Mouse (Mus musculus): ENCODE results near the gene Prtg. TPM values are rescaled to one million over a fixed set of nuclear protein-coding genes. Genes with fewer than 3 reads are reported as not detected.
A peak's percentile ranks its signal among the peaks of the same experiment; 100 is the strongest.

The Prtg gene
- total and polyA plus RNA-seq, 3 experiments, result not detected

GRCm38 (mm10) chr9:72757143-72757542 is 49.5 kb upstream of the Prtg start:
- Histone ChIP-seq H3K36me3 (ENCODE audit: control insufficient read depth in 1 of 2, insufficient read depth in 2 of 2, low read length in 2 of 2) (peaks cover 0 to 2% of the 10 kb centered on the region in 2 experiments; a peak in 2 of 4 replicates), H3K9ac (ENCODE audit: control insufficient read depth, low read depth, low read length, poor library complexity, severe bottlenecking) (no peak overlapping the region), H3K9me3 (replicated peaks; ENCODE audit: insufficient read depth, low read length) (no peaks in the 10 kb centered on the region), H3K79me2 (ENCODE audit: control insufficient read depth, insufficient read depth, low read length, poor library complexity) (no peaks in the 10 kb centered on the region), H3K27me3 (ENCODE audit: control insufficient read depth in 1 of 2, insufficient read depth in 2 of 2, low read length in 2 of 2) (no peaks in the 10 kb centered on the region), H3K4me3 (ENCODE audit: control insufficient read depth in 1 of 2, insufficient read depth in 1 of 2, low read depth in 2 of 2, low read length in 2 of 2) (no peak overlapping the region), H3K4me1 (ENCODE audit: control insufficient read depth in 1 of 2, insufficient read depth in 2 of 2, low read length in 2 of 2) (peaks cover 0 to 13% of the 10 kb centered on the region in 2 experiments; a peak in 3 of 4 replicates), H3K27ac (ENCODE audit: control insufficient read depth, low read depth, low read length) (no peak overlapping the region)
- no peak for DNase-seq (ENCODE audit: low read depth, low spot score)
- TF ChIP-seq NRF1 (IDR thresholded peaks at IDR 0.05; ENCODE audit: insufficient read depth, low read depth, low read length, poor library complexity, severe bottlenecking) (no peak), KAT2A (conservative IDR thresholded peaks at IDR 0.05; ENCODE audit: low read depth, low read length) (no peak), ZKSCAN1 (IDR thresholded peaks at IDR 0.05; ENCODE audit: low read depth, low read length) (no peak)

GRCm38 (mm10) chr9:72758705-72759131 is 48.0 kb upstream of the Prtg start:
- peak overlapping the region; percentile 9; the same call in 1 of the 2 replicates for H3K9ac ChIP-seq (ENCODE audit: control insufficient read depth, low read depth, low read length, poor library complexity, severe bottlenecking)
- TF ChIP-seq HCFC1 (IDR thresholded peaks at IDR 0.05; ENCODE audit: low read depth, low read length) (no peak), POLR2AphosphoS5 (IDR thresholded peaks at IDR 0.05; ENCODE audit: borderline replicate concordance, low read depth, low read length) (no peak), KAT2A (conservative IDR thresholded peaks at IDR 0.05; ENCODE audit: low read depth, low read length) (no peak), MYB (IDR thresholded peaks at IDR 0.05; ENCODE audit: low read depth, low read length) (no peak), E2F4 (IDR thresholded peaks at IDR 0.05; ENCODE audit: borderline replicate concordance, low read depth, low read length) (no peak), SMC3 (IDR thresholded peaks at IDR 0.05; ENCODE audit: low read depth, low read length) (no peak), POLR2AphosphoS2 (IDR thresholded peaks at IDR 0.05; ENCODE audit: low read length) (no peak), GABPA (IDR thresholded peaks at IDR 0.05; ENCODE audit: low read depth, low read length) (no peak), ZC3H11A (IDR thresholded peaks at IDR 0.05; ENCODE audit: low read depth, low read length) (no peak)
- no peak overlapping the region for H3K27ac ChIP-seq (ENCODE audit: control insufficient read depth, low read depth, low read length)
- H3K36me3 ChIP-seq (ENCODE audit: control insufficient read depth in 1 of 2, insufficient read depth in 2 of 2, low read length in 2 of 2), result peaks cover 0 to 2% of the 10 kb centered on the region in 2 experiments; a peak in 1 of 4 replicates
- peak overlapping the region in 1 of 2 experiments; percentile 16; a peak in 1 of 4 replicates for H3K4me3 ChIP-seq (ENCODE audit: control insufficient read depth in 1 of 2, insufficient read depth in 1 of 2, low read depth in 2 of 2, low read length in 2 of 2)
- H3K9me3 ChIP-seq (replicated peaks; ENCODE audit: insufficient read depth, low read length), result no peaks in the 10 kb centered on the region
- no peaks in the 10 kb centered on the region for H3K79me2 ChIP-seq (ENCODE audit: control insufficient read depth, insufficient read depth, low read length, poor library complexity)
- H3K4me1 ChIP-seq (ENCODE audit: control insufficient read depth in 1 of 2, insufficient read depth in 2 of 2, low read length in 2 of 2), result peaks cover 0 to 4% of the 10 kb centered on the region in 2 experiments; a peak in 3 of 4 replicates
- DNase-seq (ENCODE audit: low read depth, low spot score), result no peak
- H3K27me3 ChIP-seq (ENCODE audit: control insufficient read depth in 1 of 2, insufficient read depth in 2 of 2, low read length in 2 of 2), result no peaks in the 10 kb centered on the region

GRCm38 (mm10) chr9:72763050-72763718 is 43.5 kb upstream of the Prtg start:
- Histone ChIP-seq H3K36me3 (ENCODE audit: control insufficient read depth in 1 of 2, insufficient read depth in 2 of 2, low read length in 2 of 2) (peaks cover 0 to 2% of the 10 kb centered on the region in 2 experiments; a peak in 1 of 4 replicates), H3K27ac (ENCODE audit: control insufficient read depth, low read depth, low read length) (no peak overlapping the region), H3K79me2 (ENCODE audit: control insufficient read depth, insufficient read depth, low read length, poor library complexity) (no peaks in the 10 kb centered on the region), H3K4me3 (ENCODE audit: control insufficient read depth in 1 of 2, insufficient read depth in 1 of 2, low read depth in 2 of 2, low read length in 2 of 2) (no peak overlapping the region), H3K27me3 (ENCODE audit: control insufficient read depth in 1 of 2, insufficient read depth in 2 of 2, low read length in 2 of 2) (no peaks in the 10 kb centered on the region), H3K4me1 (ENCODE audit: control insufficient read depth in 1 of 2, insufficient read depth in 2 of 2, low read length in 2 of 2) (peaks cover 0 to 6% of the 10 kb centered on the region in 2 experiments; a peak in 2 of 4 replicates), H3K9me3 (replicated peaks; ENCODE audit: insufficient read depth, low read length) (no peaks in the 10 kb centered on the region), H3K9ac (ENCODE audit: control insufficient read depth, low read depth, low read length, poor library complexity, severe bottlenecking) (no peak overlapping the region)
- no peak for DNase-seq (ENCODE audit: low read depth, low spot score)
- TF ChIP-seq NELFE (IDR thresholded peaks at IDR 0.05; ENCODE audit: low read depth, low read length) (no peak), MEF2A (IDR thresholded peaks at IDR 0.05; ENCODE audit: extremely low read depth, insufficient replicate concordance, low read depth, low read length, poor library complexity, severe bottlenecking) (no peak)

Data from MEL (cell line).